Mouse (Mus musculus) hindbrain, embryonic 13.5 days (tissue): ENCODE measurements around the gene Trpc4. TPM values are rescaled to one million over a fixed set of nuclear protein-coding genes. Genes with fewer than 3 reads are reported as not detected.

Source experiments
- ATAC-seq: fragments of 200-750 bp; cut with Nextera tagmentation; 2 replicates; pipeline ENCODE4 v1.8.0; 2017; ENCODE audit warnings: moderate TSS enrichment; ENCODE audit not compliant: low FRiP score
- H3K27ac ChIP-seq: fragments of 300-500 bp; sonication (generic); 2 replicates; pipeline ENCODE4 v1.5.1; 2015; ENCODE audit warnings: inconsistent platforms, mild to moderate bottlenecking, moderate library complexity
- H3K27me3 ChIP-seq: fragments of 300-500 bp; sonication (generic); 2 replicates; pipeline ENCODE4 v1.6.1; 2015; ENCODE audit warnings: mild to moderate bottlenecking, inconsistent platforms
- H3K36me3 ChIP-seq: fragments of 300-500 bp; sonication (generic); 2 replicates; pipeline ENCODE4 v1.6.1; 2015; ENCODE audit warnings: mild to moderate bottlenecking, inconsistent platforms
- H3K4me1 ChIP-seq: fragments of 300-500 bp; sonication (generic); replicated peaks from 2 replicates; pipeline ENCODE4 v1.6.1; 2015; ENCODE audit warnings: inconsistent platforms
- H3K4me2 ChIP-seq: fragments of 300-500 bp; sonication (generic); 2 replicates; pipeline ENCODE4 v1.6.1; 2015; ENCODE audit warnings: inconsistent platforms, mild to moderate bottlenecking, moderate library complexity
- H3K4me3 ChIP-seq: fragments of 300-500 bp; sonication (generic); 2 replicates; pipeline ENCODE4 v1.5.1; 2015; ENCODE audit warnings: mild to moderate bottlenecking, inconsistent platforms
- H3K9ac ChIP-seq: fragments of 300-500 bp; sonication (generic); 2 replicates; pipeline ENCODE4 v1.6.1; 2015; ENCODE audit warnings: mild to moderate bottlenecking, inconsistent platforms
- H3K9me3 ChIP-seq: fragments of 300-500 bp; sonication (generic); 2 replicates; pipeline ENCODE4 v1.6.1; 2016; ENCODE audit warnings: inconsistent platforms
- WGBS: fragments of 180-500 bp; shearing (Covaris S2); methylation state at CpG from one replicate; pipeline ENCODE4 v1.1.7; 2015; 5-methylcytosine and 5-hydroxymethylcytosine counted together
- polyA plus RNA-seq: library from polyadenylated mRNA; unstranded; fragments of >200 nt; fragmentation: Nextera tagmentation; extraction: Ambion mirVana; gene quantifications from 2 replicates; pipeline ENCODE4 v1.2.1, GENCODE M21; 2015

Gene Trpc4
- 3.9 and 5.8 TPM in 2 replicates for polyA plus RNA-seq

DNA sequence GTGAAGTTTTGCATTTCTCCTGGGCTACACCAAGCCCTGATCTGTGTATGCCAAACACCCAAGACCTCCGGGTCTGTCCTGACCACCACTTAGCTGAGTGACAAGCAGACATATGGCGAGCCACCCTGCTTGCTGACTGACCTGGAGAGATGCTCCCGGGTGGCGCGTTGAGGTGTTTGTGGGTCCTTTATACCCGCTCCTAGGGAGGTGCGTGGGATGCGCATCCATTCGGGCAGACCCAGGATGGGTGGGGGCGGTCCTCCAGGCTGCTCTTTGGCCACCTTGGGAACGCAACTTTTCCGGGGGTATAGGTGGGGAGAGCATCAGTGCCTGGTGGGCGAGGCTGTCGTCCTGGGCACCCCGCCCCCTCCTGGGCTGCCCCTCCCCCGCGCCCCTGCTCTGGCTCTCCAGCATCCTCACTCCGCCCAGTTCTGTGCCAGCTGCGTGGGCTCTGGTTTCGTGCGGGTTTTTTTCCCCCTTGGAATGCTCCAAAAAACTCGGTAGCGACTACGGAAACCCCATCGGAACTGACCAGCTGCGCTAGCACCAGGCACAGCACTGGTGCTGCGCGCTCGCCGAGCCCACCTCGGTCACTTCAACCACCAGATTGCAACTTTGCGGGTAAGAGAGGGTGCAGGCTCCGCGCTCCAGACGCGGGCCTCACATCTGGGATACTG, at the start of gene Trpc4:
TSS of gene Trpc4 (plus strand) at position 397 of the 677 bp plus-strand sequence.
- H3K27ac ChIP-seq, result no peak within 1 kb of the TSS
- peak within 1 kb of the TSS; percentile 99 for H3K4me2 ChIP-seq
- under 1% methylated on average over 36 of the region's 36 CpGs for WGBS
- H3K4me3 ChIP-seq, result peak within 1 kb of the TSS; percentile 53
- peak; percentile 82 for ATAC-seq
- H3K9me3 ChIP-seq, result no peaks in the 10 kb centered on the region
- peak within 1 kb of the TSS; percentile 73 for H3K9ac ChIP-seq
- H3K36me3 ChIP-seq, result no peaks in the 10 kb centered on the region
- peaks cover 19% of the 10 kb centered on the region for H3K4me1 ChIP-seq
- H3K27me3 ChIP-seq, result peaks cover 29% of the 10 kb centered on the region

GRCm38 (mm10) chr3:54111489-54111888, 44.3 kb upstream of the Trpc4 start:
- ATAC-seq, result no peak
- Histone ChIP-seq H3K36me3 (no peaks in the 10 kb centered on the region), H3K9ac (no peak overlapping the region), H3K4me3 (no peak overlapping the region), H3K9me3 (no peaks in the 10 kb centered on the region), H3K4me1 (no peaks in the 10 kb centered on the region), H3K27me3 (no peaks in the 10 kb centered on the region), H3K4me2 (no peak overlapping the region), H3K27ac (no peak overlapping the region)
- 88% methylated on average over 9 of the region's 9 CpGs for WGBS

- 80% methylated on average over 5 of the region's 5 CpGs for WGBS
Measured at GRCm38 (mm10) chr3:54135376-54135775, 20.5 kb upstream of the Trpc4 start.

DNA sequence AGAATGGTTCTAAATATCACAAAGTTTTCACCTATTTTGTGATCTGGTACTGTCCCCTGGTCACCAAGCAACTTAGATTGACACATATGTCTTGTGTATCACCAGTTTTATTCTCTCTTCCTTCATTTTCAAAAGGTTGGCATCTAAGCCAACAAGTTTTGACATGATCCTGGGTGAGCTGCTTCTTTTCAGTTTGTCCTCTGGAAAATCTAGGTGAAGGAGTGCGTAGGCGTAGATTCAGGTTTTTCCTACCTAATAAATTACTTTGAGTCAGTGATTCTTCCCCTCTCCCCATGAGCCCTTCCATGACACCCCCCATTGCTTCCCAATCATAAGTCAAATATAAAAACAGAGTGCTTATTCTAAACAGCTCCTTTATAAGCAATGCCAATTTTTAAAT, 14.5 kb upstream of the Trpc4 start:
- Histone ChIP-seq H3K4me1 (no peaks in the 10 kb centered on the region), H3K9ac (no peak overlapping the region), H3K36me3 (no peaks in the 10 kb centered on the region), H3K4me2 (no peak overlapping the region), H3K27me3 (no peaks in the 10 kb centered on the region), H3K27ac (no peak overlapping the region), H3K4me3 (no peak overlapping the region), H3K9me3 (no peaks in the 10 kb centered on the region)
- WGBS, result 89% methylated on average over 2 of the region's 2 CpGs
- ATAC-seq, result no peak

More at GRCm38 (mm10) chr3:54135376-54135775, 20.5 kb upstream of the Trpc4 start:
- Histone ChIP-seq H3K36me3 (no peaks in the 10 kb centered on the region), H3K27ac (no peak overlapping the region), H3K9ac (no peak overlapping the region), H3K9me3 (no peaks in the 10 kb centered on the region), H3K4me2 (no peak overlapping the region), H3K4me3 (no peak overlapping the region), H3K4me1 (no peaks in the 10 kb centered on the region), H3K27me3 (no peaks in the 10 kb centered on the region)
- no peak for ATAC-seq

DNA sequence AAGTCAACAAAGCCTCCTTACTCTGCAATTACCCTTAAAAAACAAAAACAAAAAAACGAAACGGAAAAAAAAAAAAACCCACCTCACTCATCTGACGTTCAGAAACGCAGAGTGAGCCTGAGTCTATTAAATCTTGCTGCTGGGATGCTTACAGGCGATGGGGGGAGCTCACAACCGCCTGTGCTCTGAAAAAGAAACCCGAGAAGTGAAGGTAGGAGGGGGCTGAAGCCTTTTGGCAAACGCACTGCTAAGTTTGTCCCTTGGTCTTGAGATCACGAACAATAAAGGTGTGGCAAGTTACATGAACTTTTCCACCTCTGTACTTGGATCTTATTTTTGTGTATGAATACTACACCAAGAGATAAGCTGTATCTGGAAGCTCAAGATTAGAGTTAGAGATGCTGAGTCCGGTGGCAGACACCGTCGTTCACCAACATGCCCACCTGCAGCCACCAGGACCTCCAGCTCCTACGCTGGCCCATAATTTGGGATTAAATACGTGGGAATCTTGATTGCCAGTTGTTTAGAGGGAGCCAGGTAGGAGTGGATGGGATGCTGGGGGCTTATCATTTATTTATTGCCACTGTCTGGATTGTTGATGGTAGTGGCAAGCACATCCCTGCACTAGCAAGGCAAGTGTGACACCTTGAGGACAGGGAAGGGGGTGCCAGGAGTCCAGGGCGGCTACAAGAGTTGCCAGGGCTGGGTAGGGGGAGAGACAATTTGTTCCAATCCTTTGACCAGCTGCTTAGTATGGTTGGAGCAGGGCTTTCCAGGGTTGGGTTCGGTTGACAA, 794 bp upstream of the Trpc4 start:
- Histone ChIP-seq H3K27me3 (peaks cover 29% of the 10 kb centered on the region), H3K4me1 (peaks cover 19% of the 10 kb centered on the region), H3K27ac (no peak overlapping the region), H3K4me3 (peak overlapping the region; percentile 53), H3K36me3 (no peaks in the 10 kb centered on the region), H3K9ac (peak overlapping the region; percentile 73), H3K4me2 (peak overlapping the region; percentile 99), H3K9me3 (no peaks in the 10 kb centered on the region)
- 5% methylated on average over 16 of the region's 16 CpGs for WGBS
- peak; percentile 96 for ATAC-seq

DNA sequence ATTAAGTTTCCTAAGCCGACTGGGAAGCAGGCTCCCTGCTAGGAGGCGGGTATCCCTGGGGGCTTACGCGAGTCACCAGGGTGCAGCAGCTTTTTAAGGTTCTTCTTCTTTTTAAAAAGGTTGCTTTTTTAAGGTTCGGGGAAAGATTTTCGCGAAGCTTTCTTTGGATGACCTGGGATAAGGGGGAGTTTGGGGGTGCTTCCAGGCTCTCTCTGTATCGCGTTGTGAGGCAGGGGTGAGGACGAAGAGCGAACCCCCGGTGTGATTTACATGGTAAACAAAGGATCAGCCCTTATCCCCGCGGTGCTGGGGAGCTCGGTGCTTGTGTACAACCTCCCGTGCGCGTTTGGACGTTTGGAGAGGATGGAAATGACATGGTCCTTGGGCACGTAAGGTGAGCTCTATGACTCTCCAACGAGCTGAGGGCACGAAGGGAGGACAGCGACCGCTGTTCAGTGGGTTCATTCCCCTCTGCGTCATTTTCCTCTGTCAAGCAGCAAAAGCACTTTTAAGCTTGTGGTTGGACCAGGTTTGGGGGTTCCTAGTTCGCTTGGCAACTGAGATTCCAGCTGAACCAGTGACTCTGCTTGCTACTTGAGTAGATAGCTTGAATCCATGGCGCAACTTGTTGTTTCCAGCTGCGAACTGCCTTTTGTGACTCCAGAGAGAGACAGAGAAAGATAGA, 623 bp downstream of the Trpc4 start:
- no peaks in the 10 kb centered on the region for H3K9me3 ChIP-seq
- peaks cover 19% of the 10 kb centered on the region for H3K4me1 ChIP-seq
- under 1% methylated on average over 28 of the region's 28 CpGs for WGBS
- H3K9ac ChIP-seq, result peak overlapping the region; percentile 73
- H3K36me3 ChIP-seq, result no peaks in the 10 kb centered on the region
- ATAC-seq, result peak; percentile 12; the same call in 1 of the 2 replicates
- peak overlapping the region; percentile 53 for H3K4me3 ChIP-seq
- H3K4me2 ChIP-seq, result peak overlapping the region; percentile 99
- no peak overlapping the region for H3K27ac ChIP-seq
- H3K27me3 ChIP-seq, result peaks cover 29% of the 10 kb centered on the region

DNA sequence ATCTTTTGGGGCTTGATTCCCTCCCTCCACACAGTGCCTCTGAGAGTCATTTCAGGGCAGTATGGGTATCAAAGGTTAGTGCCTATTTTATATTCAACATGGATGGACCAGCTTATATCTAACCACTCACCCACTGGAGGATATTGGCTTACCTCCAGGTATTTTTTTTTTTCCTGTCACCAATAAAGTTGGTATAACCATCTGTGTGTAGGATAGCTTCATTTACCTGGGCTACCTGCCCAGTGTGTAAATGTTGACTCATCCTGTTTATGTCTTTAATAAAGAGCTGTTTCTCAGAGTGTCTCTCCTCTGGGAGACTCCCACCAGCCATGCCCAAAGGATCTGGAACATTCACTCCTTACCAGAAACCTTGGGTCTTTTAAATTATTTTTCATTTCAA, 14.9 kb downstream of the Trpc4 start:
- Histone ChIP-seq H3K36me3 (no peaks in the 10 kb centered on the region), H3K27me3 (no peaks in the 10 kb centered on the region), H3K4me2 (no peak overlapping the region), H3K4me1 (no peaks in the 10 kb centered on the region), H3K4me3 (no peak overlapping the region), H3K9ac (no peak overlapping the region), H3K27ac (no peak overlapping the region), H3K9me3 (no peaks in the 10 kb centered on the region)
- no peak for ATAC-seq

GRCm38 (mm10) chr3:54177296-54177695, 21.5 kb downstream of the Trpc4 start:
- WGBS, result 93% methylated on average over 1 of the region's 1 CpGs
- H3K9me3 ChIP-seq, result no peaks in the 10 kb centered on the region
- no peaks in the 10 kb centered on the region for H3K36me3 ChIP-seq
- no peak overlapping the region for H3K4me3 ChIP-seq
- no peak overlapping the region for H3K4me2 ChIP-seq
- ATAC-seq, result no peak
- H3K27me3 ChIP-seq, result no peaks in the 10 kb centered on the region
- H3K9ac ChIP-seq, result no peak overlapping the region
- no peaks in the 10 kb centered on the region for H3K4me1 ChIP-seq
- H3K27ac ChIP-seq, result no peak overlapping the region

GRCm38 (mm10) chr3:54190932-54191668, 35.3 kb downstream of the Trpc4 start:
- WGBS, result 92% methylated on average over 6 of the region's 6 CpGs
- ATAC-seq, result no peak
- peaks cover 4% of the 10 kb centered on the region; the same call in 1 of the 2 replicates for H3K4me1 ChIP-seq
- no peak overlapping the region for H3K4me3 ChIP-seq
- H3K4me2 ChIP-seq, result no peak overlapping the region
- no peak overlapping the region for H3K27ac ChIP-seq
- H3K9me3 ChIP-seq, result no peaks in the 10 kb centered on the region
- no peaks in the 10 kb centered on the region for H3K36me3 ChIP-seq
- no peak overlapping the region for H3K9ac ChIP-seq
- no peaks in the 10 kb centered on the region for H3K27me3 ChIP-seq

DNA sequence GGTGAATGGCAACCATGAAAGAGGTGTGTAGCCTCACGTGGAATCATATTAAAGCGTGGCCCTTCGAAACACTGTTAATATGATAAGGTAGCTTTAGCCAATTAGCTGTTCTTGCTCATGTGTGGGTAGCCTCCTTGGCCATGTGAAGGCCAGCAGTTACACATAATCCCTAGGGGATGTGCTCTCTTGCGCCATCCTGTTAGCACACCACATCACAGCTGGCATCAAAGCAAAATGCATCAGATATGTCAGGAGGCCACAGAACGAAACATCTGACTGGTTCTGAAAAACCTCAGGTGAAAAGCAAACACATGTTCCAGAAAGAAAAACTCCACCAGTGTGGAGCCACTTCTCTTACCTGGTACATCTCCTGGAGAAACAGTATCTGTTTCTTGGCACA, 45.4 kb downstream of the Trpc4 start:
- Histone ChIP-seq H3K4me2 (no peak overlapping the region), H3K9me3 (no peaks in the 10 kb centered on the region), H3K4me1 (no peaks in the 10 kb centered on the region), H3K27me3 (no peaks in the 10 kb centered on the region), H3K27ac (no peak overlapping the region), H3K9ac (no peak overlapping the region), H3K4me3 (no peak overlapping the region), H3K36me3 (no peaks in the 10 kb centered on the region)
- WGBS, result 89% methylated on average over 5 of the region's 5 CpGs
- ATAC-seq, result no peak

DNA sequence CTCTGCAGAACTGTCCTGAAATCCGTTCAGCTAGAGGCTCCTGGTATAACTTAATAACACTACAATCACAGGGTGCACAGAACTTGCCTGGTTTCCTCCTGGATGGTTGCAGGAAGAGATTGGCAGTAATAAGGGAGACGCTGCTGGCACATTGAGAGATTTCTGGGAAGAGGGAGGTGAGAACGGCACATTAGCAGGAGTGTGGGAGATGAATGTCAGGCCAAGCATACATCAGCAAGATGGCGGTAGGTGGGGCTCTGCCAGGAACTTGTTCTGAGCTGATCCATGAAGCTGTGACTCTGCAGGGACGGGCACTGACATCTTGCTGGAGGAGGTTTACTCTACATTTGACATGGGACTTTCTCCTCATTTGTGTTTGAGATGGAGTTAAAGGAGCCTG, 48.6 kb downstream of the Trpc4 start:
- H3K4me2 ChIP-seq, result no peak overlapping the region
- WGBS, result 88% methylated on average over 5 of the region's 5 CpGs
- H3K4me1 ChIP-seq, result no peaks in the 10 kb centered on the region
- H3K4me3 ChIP-seq, result no peak overlapping the region
- no peak for ATAC-seq
- H3K9me3 ChIP-seq, result no peaks in the 10 kb centered on the region
- H3K27ac ChIP-seq, result no peak overlapping the region
- no peak overlapping the region for H3K9ac ChIP-seq
- no peaks in the 10 kb centered on the region for H3K36me3 ChIP-seq
- H3K27me3 ChIP-seq, result no peaks in the 10 kb centered on the region

DNA sequence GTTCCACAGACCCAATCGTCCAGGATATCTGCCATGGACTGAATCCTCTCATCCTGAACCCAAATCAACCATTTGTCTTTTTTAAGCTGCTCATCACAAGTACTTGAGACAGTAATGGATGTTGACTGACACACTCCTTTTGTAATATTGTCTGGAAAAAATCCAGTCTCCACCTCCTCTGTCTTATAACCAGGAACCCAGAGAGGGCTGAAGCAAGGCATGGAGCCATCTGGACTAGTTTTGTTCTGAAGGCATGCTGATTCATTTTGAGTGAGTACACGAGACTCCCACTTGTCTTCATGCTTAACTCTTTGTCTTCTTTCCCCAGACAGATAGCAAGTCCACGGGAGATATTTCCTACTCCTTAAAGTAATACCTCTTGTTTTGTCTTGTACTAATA, 54.3 kb downstream of the Trpc4 start:
- Histone ChIP-seq H3K4me3 (no peak overlapping the region), H3K9ac (no peak overlapping the region), H3K4me1 (no peaks in the 10 kb centered on the region), H3K36me3 (no peaks in the 10 kb centered on the region), H3K4me2 (no peak overlapping the region), H3K27ac (no peak overlapping the region), H3K9me3 (no peaks in the 10 kb centered on the region), H3K27me3 (no peaks in the 10 kb centered on the region)
- no peak for ATAC-seq
- WGBS, result 71% methylated on average over 3 of the region's 3 CpGs
